Mouse (Mus musculus): Measurements from ENCODE around the gene S100a5. TPM values are rescaled to one million over a fixed set of nuclear protein-coding genes. Genes with fewer than 3 reads are reported as not detected.

The S100a5 gene
- polyA plus RNA-seq, 2 experiments = not detected

DNA sequence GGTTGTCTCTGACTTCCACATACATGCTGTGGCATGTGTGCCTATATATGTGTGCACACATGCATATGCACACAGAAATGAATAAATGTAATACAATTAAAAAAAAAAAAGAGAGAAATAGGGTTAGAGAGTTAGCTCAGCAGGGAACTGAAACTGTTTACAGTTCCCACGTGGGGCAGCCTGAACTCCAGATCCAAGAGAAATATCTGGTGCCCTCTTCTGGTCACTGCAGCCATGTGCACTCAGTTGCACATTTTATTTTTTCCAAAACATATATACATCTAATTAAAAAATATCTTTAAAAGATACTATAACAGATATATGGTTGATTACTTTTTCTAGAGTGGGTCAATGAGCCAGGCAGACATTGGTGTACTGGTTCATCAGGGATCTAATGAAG is 9.3 kb downstream of the S100a5 start:
- no peak for DNase-seq (ENCODE audit: low read depth in 3 of 3, low spot score in 3 of 3)
- Histone ChIP-seq H3K9ac (replicated peaks) (no peak overlapping the region), H3K27me3 (ENCODE audit: control insufficient read depth, insufficient read depth, low read length) (no peaks in the 10 kb centered on the region), H3K4me3 (ENCODE audit: insufficient read depth in 1 of 2, low read depth in 2 of 2, low read length in 2 of 2) (no peak overlapping the region), H3K9me3 (ENCODE audit: control insufficient read depth, low read length) (no peaks in the 10 kb centered on the region), H3K4me1 (replicated peaks; ENCODE audit: control insufficient read depth in 2 of 2, insufficient read depth in 2 of 2, low read length in 1 of 2) (no peaks in the 10 kb centered on the region), H3K27ac (no peak overlapping the region), H3K4me2 (ENCODE audit: low read depth) (no peak overlapping the region), H3K36me3 (replicated peaks; ENCODE audit: control insufficient read depth, insufficient read depth, low read depth) (no peaks in the 10 kb centered on the region)
- TF ChIP-seq CTCF (IDR thresholded peaks at IDR 0.05; ENCODE audit: low read depth) (peak; percentile 31; the same call in 1 of the 2 replicates), EP300 (IDR thresholded peaks at IDR 0.05; ENCODE audit: low read depth) (no peak)
- no peak for ATAC-seq (ENCODE audit: insufficient read depth)
- WGBS (ENCODE audit: insufficient replicate concordance) = 6% methylated on average over 1 of the region's 1 CpGs

GRCm38 (mm10) chr3:90621552-90621951 is 13.2 kb downstream of the S100a5 start:
- TF ChIP-seq EP300 (IDR thresholded peaks at IDR 0.05; ENCODE audit: low read depth) = no peak
- TF ChIP-seq CTCF (IDR thresholded peaks at IDR 0.05; ENCODE audit: low read depth) = no peak
- Histone ChIP-seq H3K4me1 (replicated peaks; ENCODE audit: control insufficient read depth in 2 of 2, insufficient read depth in 2 of 2, low read length in 1 of 2) (no peaks in the 10 kb centered on the region), H3K9ac (replicated peaks) (no peak overlapping the region), H3K27me3 (ENCODE audit: control insufficient read depth, insufficient read depth, low read length) (no peaks in the 10 kb centered on the region), H3K4me3 (ENCODE audit: insufficient read depth in 1 of 2, low read depth in 2 of 2, low read length in 2 of 2) (no peak overlapping the region), H3K4me2 (ENCODE audit: low read depth) (no peak overlapping the region), H3K36me3 (replicated peaks; ENCODE audit: control insufficient read depth, insufficient read depth, low read depth) (no peaks in the 10 kb centered on the region), H3K27ac (no peak overlapping the region), H3K9me3 (ENCODE audit: control insufficient read depth, low read length) (no peaks in the 10 kb centered on the region)
- WGBS (ENCODE audit: insufficient replicate concordance) = 31% methylated on average over 7 of the region's 7 CpGs
- ATAC-seq (ENCODE audit: insufficient read depth) (no peak), DNase-seq (ENCODE audit: low read depth in 3 of 3, low spot score in 3 of 3) (no peak)

GRCm38 (mm10) chr3:90623435-90624071 is 15.2 kb downstream of the S100a5 start:
- Histone ChIP-seq H3K4me3 (ENCODE audit: insufficient read depth in 1 of 2, low read depth in 2 of 2, low read length in 2 of 2) (no peak overlapping the region), H3K27me3 (ENCODE audit: control insufficient read depth, insufficient read depth, low read length) (no peaks in the 10 kb centered on the region), H3K4me2 (ENCODE audit: low read depth) (no peak overlapping the region), H3K36me3 (replicated peaks; ENCODE audit: control insufficient read depth, insufficient read depth, low read depth) (no peaks in the 10 kb centered on the region), H3K9me3 (ENCODE audit: control insufficient read depth, low read length) (no peaks in the 10 kb centered on the region), H3K9ac (replicated peaks) (no peak overlapping the region), H3K27ac (no peak overlapping the region), H3K4me1 (replicated peaks; ENCODE audit: control insufficient read depth in 2 of 2, insufficient read depth in 2 of 2, low read length in 1 of 2) (no peaks in the 10 kb centered on the region)
- DNase-seq (ENCODE audit: low read depth in 3 of 3, low spot score in 3 of 3) = no peak
- 37% methylated on average over 2 of the region's 2 CpGs for WGBS (ENCODE audit: insufficient replicate concordance)
- TF ChIP-seq CTCF (IDR thresholded peaks at IDR 0.05; ENCODE audit: low read depth) = no peak
- TF ChIP-seq EP300 (IDR thresholded peaks at IDR 0.05; ENCODE audit: low read depth) = no peak
- no peak for ATAC-seq (ENCODE audit: insufficient read depth)

DNA sequence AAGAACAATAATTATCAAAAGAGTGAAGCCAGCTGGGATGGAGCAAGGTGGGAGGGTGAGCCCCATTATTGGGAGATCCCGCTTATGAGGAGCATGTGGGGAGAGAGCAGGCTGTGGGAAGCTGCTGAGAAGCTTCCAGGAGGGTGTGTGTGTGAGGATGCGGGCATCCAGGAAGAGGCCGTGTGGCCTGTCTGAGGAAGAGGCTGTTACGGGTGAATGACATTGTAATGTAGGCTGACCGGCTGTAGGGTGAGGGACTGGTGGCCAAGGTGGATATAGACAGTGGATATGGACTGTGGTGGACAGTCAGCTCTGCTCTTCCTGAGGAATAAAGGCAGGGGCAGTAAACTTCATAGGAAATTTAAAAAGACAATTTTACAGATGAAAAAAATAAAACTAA is 17.2 kb downstream of the S100a5 start:
- no peaks in the 10 kb centered on the region for H3K27me3 ChIP-seq (ENCODE audit: control insufficient read depth, insufficient read depth, low read length)
- no peaks in the 10 kb centered on the region for H3K36me3 ChIP-seq (replicated peaks; ENCODE audit: control insufficient read depth, insufficient read depth, low read depth)
- H3K9ac ChIP-seq (replicated peaks) = no peak overlapping the region
- no peaks in the 10 kb centered on the region for H3K9me3 ChIP-seq (ENCODE audit: control insufficient read depth, low read length)
- no peak for ATAC-seq (ENCODE audit: insufficient read depth)
- H3K27ac ChIP-seq = no peak overlapping the region
- DNase-seq (ENCODE audit: low read depth in 3 of 3, low spot score in 3 of 3) = no peak
- no peaks in the 10 kb centered on the region for H3K4me1 ChIP-seq (replicated peaks; ENCODE audit: control insufficient read depth in 2 of 2, insufficient read depth in 2 of 2, low read length in 1 of 2)
- no peak overlapping the region for H3K4me2 ChIP-seq (ENCODE audit: low read depth)
- no peak overlapping the region for H3K4me3 ChIP-seq (ENCODE audit: insufficient read depth in 1 of 2, low read depth in 2 of 2, low read length in 2 of 2)
- WGBS (ENCODE audit: insufficient replicate concordance) = 57% methylated on average over 5 of the region's 5 CpGs
- TF ChIP-seq CTCF (IDR thresholded peaks at IDR 0.05; ENCODE audit: low read depth) (no peak), EP300 (IDR thresholded peaks at IDR 0.05; ENCODE audit: low read depth) (no peak)

GRCm38 (mm10) chr3:90626266-90627021 is 18.1 kb downstream of the S100a5 start:
- H3K27me3 ChIP-seq (ENCODE audit: control insufficient read depth, insufficient read depth, low read length) = no peaks in the 10 kb centered on the region
- H3K4me1 ChIP-seq (replicated peaks; ENCODE audit: control insufficient read depth in 2 of 2, insufficient read depth in 2 of 2, low read length in 1 of 2) = no peaks in the 10 kb centered on the region
- TF ChIP-seq EP300 (IDR thresholded peaks at IDR 0.05; ENCODE audit: low read depth) (no peak), CTCF (IDR thresholded peaks at IDR 0.05; ENCODE audit: low read depth) (no peak)
- H3K27ac ChIP-seq = no peak overlapping the region
- H3K4me3 ChIP-seq (ENCODE audit: insufficient read depth in 1 of 2, low read depth in 2 of 2, low read length in 2 of 2) = no peak overlapping the region
- H3K9me3 ChIP-seq (ENCODE audit: control insufficient read depth, low read length) = no peaks in the 10 kb centered on the region
- H3K36me3 ChIP-seq (replicated peaks; ENCODE audit: control insufficient read depth, insufficient read depth, low read depth) = no peaks in the 10 kb centered on the region
- no peak overlapping the region for H3K9ac ChIP-seq (replicated peaks)
- ATAC-seq (ENCODE audit: insufficient read depth) (no peak), DNase-seq (ENCODE audit: low read depth in 3 of 3, low spot score in 3 of 3) (no peak)
- H3K4me2 ChIP-seq (ENCODE audit: low read depth) = no peak overlapping the region
- WGBS (ENCODE audit: insufficient replicate concordance) = 48% methylated on average over 9 of the region's 9 CpGs

Measured in liver, embryonic 14.5 days (tissue).